Mouse (Mus musculus) kidney, postnatal 0 days (tissue): ENCODE results near the gene Bhmt2. TPM values are rescaled to one million over a fixed set of nuclear protein-coding genes. Genes with fewer than 3 reads are reported as not detected.

Experiments
- ATAC-seq: fragments of 200-750 bp; cut with Nextera tagmentation; replicated peaks from 2 replicates; pipeline ENCODE4 v1.8.0; 2017; ENCODE audit warnings: low read depth, moderate number of reproducible peaks, moderate TSS enrichment, moderate library complexity; ENCODE audit not compliant: low FRiP score
- DNase-seq: peaks from one replicate; pipeline ENCODE4 v3.0.0-alpha.2; 2016; ENCODE audit warnings: low spot score
- H3K27ac ChIP-seq: fragments of 300-500 bp; sonication (generic); 2 replicates; pipeline ENCODE4 v1.5.1; 2014; ENCODE audit warnings: mild to moderate bottlenecking
- H3K27me3 ChIP-seq: fragments of 300-500 bp; sonication (generic); 2 replicates; pipeline ENCODE4 v1.6.1; 2014; ENCODE audit warnings: low read length, mixed read lengths; ENCODE audit not compliant: insufficient read depth
- H3K36me3 ChIP-seq: fragments of 300-500 bp; sonication (generic); 2 replicates; pipeline ENCODE4 v1.6.1; 2014; ENCODE audit warnings: low read length, mixed read lengths; ENCODE audit not compliant: insufficient read depth
- H3K4me1 ChIP-seq: fragments of 300-500 bp; sonication (generic); replicated peaks from 2 replicates; pipeline ENCODE4 v1.6.1; 2014; ENCODE audit warnings: antibody characterized with exemption, low read length, mixed read lengths; ENCODE audit not compliant: insufficient read depth
- H3K4me2 ChIP-seq: fragments of 300-500 bp; sonication (generic); 2 replicates; pipeline ENCODE4 v1.6.1; 2014; ENCODE audit warnings: mild to moderate bottlenecking, low read length, moderate library complexity, mixed read lengths
- H3K4me3 ChIP-seq: fragments of 300-500 bp; sonication (generic); replicated peaks from 2 replicates; pipeline ENCODE4 v1.5.1; 2014; ENCODE audit warnings: low read depth, low read length
- H3K9ac ChIP-seq: fragments of 300-500 bp; sonication (generic); 2 replicates; pipeline ENCODE4 v1.6.1; 2014; ENCODE audit warnings: low read depth, low read length
- H3K9me3 ChIP-seq: fragments of 300-500 bp; sonication (generic); replicated peaks from 2 replicates; pipeline ENCODE4 v1.6.1; 2016; ENCODE audit warnings: low read length, inconsistent platforms, mixed read lengths
- CTCF ChIP-seq: IDR thresholded peaks from 2 replicates; pipeline ENCODE4 v1.5.1; 2016; ENCODE audit warnings: antibody characterized with exemption, low read depth, mild to moderate bottlenecking, moderate library complexity
- WGBS: fragments of 180-500 bp; shearing (Covaris S2); extraction: QIAGEN DNeasy Blood & Tissue Kit; methylation state at CpG from one replicate; pipeline ENCODE4 v1.1.7; 2014; 5-methylcytosine and 5-hydroxymethylcytosine counted together
- polyA plus RNA-seq: library from polyadenylated mRNA; unstranded; fragments of >200 nt; fragmentation: Nextera tagmentation; extraction: Ambion mirVana; gene quantifications from 2 replicates; pipeline ENCODE4 v1.2.1, GENCODE M21; 2015

Gene Bhmt2
- polyA plus RNA-seq, 1 experiment from 2014 or later = 23.0 TPM

DNA sequence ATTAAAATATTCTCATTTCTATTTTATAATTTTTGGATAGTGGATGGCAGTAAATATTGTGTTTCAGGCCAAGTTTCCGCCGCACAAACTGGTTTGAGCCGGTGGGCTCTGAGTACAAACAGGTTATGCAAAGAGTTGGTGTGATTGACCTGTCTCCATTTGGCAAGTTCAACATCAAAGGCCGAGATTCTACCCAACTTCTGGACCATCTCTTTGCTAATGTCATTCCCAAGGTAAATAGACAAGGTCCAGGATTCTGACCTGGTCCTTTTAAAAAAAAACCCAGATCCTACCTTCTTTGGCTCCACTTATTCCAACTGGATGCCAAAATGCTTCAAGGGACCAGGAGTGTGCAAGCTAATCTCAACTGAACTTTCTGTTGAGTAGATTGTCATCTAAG, 37.1 kb upstream of the Bhmt2 start:
- no peaks in the 10 kb centered on the region for H3K4me1 ChIP-seq
- ATAC-seq (no peak), DNase-seq (no peak)
- H3K4me2 ChIP-seq = no peak overlapping the region
- no peaks in the 10 kb centered on the region for H3K27me3 ChIP-seq
- no peak for TF ChIP-seq CTCF
- H3K36me3 ChIP-seq = no peaks in the 10 kb centered on the region
- H3K27ac ChIP-seq = no peak overlapping the region
- H3K9me3 ChIP-seq = no peaks in the 10 kb centered on the region
- H3K4me3 ChIP-seq = no peak overlapping the region
- no peak overlapping the region for H3K9ac ChIP-seq
- WGBS = 88% methylated on average over 4 of the region's 4 CpGs

DNA sequence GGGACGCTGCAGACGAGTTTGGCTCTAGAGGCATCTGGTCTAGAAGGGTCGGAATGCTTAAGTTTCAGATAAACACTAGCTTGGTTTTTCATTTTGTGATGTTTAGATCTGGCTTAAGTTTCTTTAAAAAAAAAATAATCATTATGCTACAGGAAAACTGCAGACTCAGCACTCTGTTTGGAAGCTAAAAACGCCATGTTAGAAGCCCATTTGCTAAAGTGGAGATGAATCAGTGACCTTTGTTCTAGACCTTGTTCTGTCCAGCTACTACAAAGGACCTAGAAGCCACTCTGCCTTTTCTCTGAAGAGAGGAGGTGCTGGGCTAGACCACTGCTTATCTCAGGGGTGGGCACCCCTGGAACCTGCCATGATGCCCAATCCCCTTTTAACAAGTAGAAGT, 36.2 kb upstream of the Bhmt2 start:
- no peak overlapping the region for H3K27ac ChIP-seq
- WGBS = 84% methylated on average over 4 of the region's 4 CpGs
- ATAC-seq = no peak

DNA sequence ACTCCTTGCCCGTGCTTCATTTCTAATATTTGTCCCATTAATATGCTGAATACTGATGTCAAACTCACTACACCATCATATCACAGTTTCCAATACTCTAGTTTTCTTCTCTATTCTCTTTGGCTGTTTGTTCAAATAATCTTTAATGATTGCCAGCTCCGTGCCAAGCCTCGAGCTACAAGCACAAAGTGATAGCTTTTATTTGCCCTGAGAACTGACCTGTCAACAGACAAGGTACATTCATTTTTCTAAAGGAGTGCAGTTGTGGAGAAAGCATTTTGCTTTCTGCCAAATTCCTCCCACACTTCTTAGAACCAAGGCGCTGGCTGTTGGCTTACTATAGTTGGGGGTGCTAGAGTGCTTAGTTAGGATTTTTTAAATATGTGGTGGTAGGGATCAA, 33.2 kb upstream of the Bhmt2 start:
- WGBS = 75% methylated on average over 4 of the region's 4 CpGs
- no peak overlapping the region for H3K4me2 ChIP-seq
- H3K4me1 ChIP-seq = no peaks in the 10 kb centered on the region
- H3K27ac ChIP-seq = no peak overlapping the region
- H3K36me3 ChIP-seq = no peaks in the 10 kb centered on the region
- no peaks in the 10 kb centered on the region for H3K9me3 ChIP-seq
- ATAC-seq (no peak), DNase-seq (no peak)
- no peak overlapping the region for H3K9ac ChIP-seq
- no peaks in the 10 kb centered on the region for H3K27me3 ChIP-seq
- TF ChIP-seq CTCF = no peak
- no peak overlapping the region for H3K4me3 ChIP-seq

More for the DNA sequence above, 36.2 kb upstream of the Bhmt2 start:
- TF ChIP-seq CTCF = no peak
- H3K4me3 ChIP-seq = no peak overlapping the region
- no peak overlapping the region for H3K4me2 ChIP-seq
- H3K4me1 ChIP-seq = no peaks in the 10 kb centered on the region
- H3K27me3 ChIP-seq = no peaks in the 10 kb centered on the region
- H3K9me3 ChIP-seq = no peaks in the 10 kb centered on the region
- H3K36me3 ChIP-seq = no peaks in the 10 kb centered on the region
- DNase-seq = no peak
- H3K9ac ChIP-seq = no peak overlapping the region

DNA sequence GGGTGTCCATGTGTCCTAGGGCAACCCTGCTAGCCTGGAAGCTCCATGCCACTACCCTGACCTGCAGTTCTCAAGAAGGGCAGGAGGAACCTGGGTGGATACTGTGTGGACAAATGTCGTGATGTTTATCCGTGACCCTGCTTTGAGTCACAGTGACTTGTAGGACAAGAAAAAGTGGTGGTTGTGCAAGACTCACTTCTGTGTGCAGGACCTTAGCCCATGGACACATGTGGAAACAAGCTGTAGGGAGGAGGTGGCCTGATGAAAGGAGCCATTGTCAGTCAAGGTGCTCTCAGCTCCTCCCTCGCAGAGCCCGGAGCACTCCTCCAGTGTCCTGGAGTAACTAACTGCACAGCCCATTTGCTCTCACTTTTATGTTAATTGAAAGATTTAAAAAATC, 31.6 kb upstream of the Bhmt2 start:
- no peak for ATAC-seq
- no peak overlapping the region for H3K27ac ChIP-seq
- WGBS = 73% methylated on average over 4 of the region's 4 CpGs

DNA sequence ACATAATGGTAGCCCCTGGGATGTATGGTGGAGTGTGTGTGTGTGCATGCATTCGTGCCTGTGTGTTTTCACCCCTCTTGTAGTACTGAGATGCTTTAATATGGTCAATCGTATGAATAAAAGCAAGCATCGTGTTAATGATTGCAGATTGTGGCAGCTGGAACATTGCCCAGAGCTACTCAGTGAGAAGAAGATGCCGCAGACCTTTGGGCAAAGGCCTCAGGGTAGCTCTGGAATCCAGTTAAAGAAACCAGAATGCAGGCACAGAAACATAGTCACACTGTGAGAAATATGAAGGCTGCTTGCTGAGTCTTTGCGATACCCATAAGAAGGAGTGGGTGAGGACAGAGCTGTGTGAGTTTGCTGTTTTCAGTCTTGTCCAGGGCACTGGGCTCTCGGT, 24.8 kb upstream of the Bhmt2 start:
- Histone ChIP-seq H3K4me2 (no peak overlapping the region), H3K9me3 (no peaks in the 10 kb centered on the region), H3K27ac (no peak overlapping the region), H3K4me3 (no peak overlapping the region), H3K9ac (no peak overlapping the region), H3K36me3 (no peaks in the 10 kb centered on the region), H3K27me3 (no peaks in the 10 kb centered on the region), H3K4me1 (no peaks in the 10 kb centered on the region)
- WGBS = 68% methylated on average over 6 of the region's 6 CpGs
- DNase-seq (no peak), ATAC-seq (no peak)
- TF ChIP-seq CTCF = no peak

More for the DNA sequence above, 31.6 kb upstream of the Bhmt2 start:
- DNase-seq = no peak
- H3K27me3 ChIP-seq = no peaks in the 10 kb centered on the region
- no peak for TF ChIP-seq CTCF
- H3K4me1 ChIP-seq = no peaks in the 10 kb centered on the region
- H3K4me3 ChIP-seq = no peak overlapping the region
- no peak overlapping the region for H3K9ac ChIP-seq
- H3K9me3 ChIP-seq = no peaks in the 10 kb centered on the region
- H3K36me3 ChIP-seq = no peaks in the 10 kb centered on the region
- no peak overlapping the region for H3K4me2 ChIP-seq

DNA sequence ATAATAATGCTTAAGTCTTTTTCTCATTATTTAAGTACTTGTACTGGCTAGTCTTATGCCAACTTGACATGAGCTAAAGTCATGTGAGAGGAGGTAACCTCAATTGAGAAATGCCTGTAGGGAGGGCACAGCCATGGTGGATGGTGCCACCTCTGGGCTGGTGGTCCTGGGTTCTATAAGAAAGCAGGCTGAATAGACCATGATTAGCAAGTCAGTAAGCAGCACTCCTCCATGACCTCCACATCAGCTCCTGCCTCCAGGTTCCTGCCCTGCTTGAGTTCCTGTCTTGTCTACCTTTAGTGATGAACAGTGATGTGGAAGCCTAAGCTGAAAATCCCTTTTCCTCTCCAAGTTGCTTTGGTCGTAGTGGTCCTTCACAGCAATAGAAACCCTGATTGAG, 16.7 kb upstream of the Bhmt2 start:
- Histone ChIP-seq H3K4me1 (no peaks in the 10 kb centered on the region), H3K4me2 (no peak overlapping the region), H3K9ac (no peak overlapping the region), H3K9me3 (no peaks in the 10 kb centered on the region), H3K4me3 (no peak overlapping the region), H3K27ac (no peak overlapping the region), H3K27me3 (no peaks in the 10 kb centered on the region), H3K36me3 (no peaks in the 10 kb centered on the region)
- no peak for TF ChIP-seq CTCF
- WGBS = 86% methylated on average over 1 of the region's 1 CpGs
- DNase-seq (no peak), ATAC-seq (no peak)

DNA sequence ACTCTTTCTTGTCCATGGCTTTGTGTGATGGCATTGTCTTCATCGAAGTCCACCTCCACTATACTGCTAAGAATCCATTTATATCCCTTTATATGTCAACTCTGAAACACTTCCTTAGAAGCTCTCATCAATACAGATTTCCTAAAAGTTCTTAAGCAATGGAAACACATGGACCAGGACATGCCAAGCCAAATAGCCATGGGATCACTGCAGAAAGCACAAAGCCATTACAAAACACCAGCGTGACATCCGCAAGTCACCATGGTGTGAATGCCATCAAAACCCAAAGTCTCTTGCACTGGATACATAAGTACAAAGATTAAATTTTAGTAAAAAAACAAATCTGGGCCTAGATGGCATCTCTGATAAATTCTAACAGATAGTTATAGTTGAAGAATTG, 15.5 kb upstream of the Bhmt2 start:
- no peak for DNase-seq
- H3K27me3 ChIP-seq = no peaks in the 10 kb centered on the region
- H3K4me1 ChIP-seq = no peaks in the 10 kb centered on the region
- ATAC-seq = no peak
- no peak overlapping the region for H3K4me3 ChIP-seq
- H3K9ac ChIP-seq = no peak overlapping the region
- H3K9me3 ChIP-seq = no peaks in the 10 kb centered on the region
- no peak for TF ChIP-seq CTCF
- no peak overlapping the region for H3K27ac ChIP-seq
- H3K4me2 ChIP-seq = no peak overlapping the region
- no peaks in the 10 kb centered on the region for H3K36me3 ChIP-seq
- WGBS = 96% methylated on average over 3 of the region's 3 CpGs
